Mouse (Mus musculus) forebrain, embryonic 12.5 days (tissue): ENCODE data around the gene Mns1. TPM values are rescaled to one million over a fixed set of nuclear protein-coding genes. Genes with fewer than 3 reads are reported as not detected.
A peak's percentile ranks its signal among the peaks of the same experiment; 100 is the strongest.
"Not testable (repeated sequence)": the region's sequence is repeated elsewhere in the genome, so short reads cannot be mapped to it uniquely, and the experiment has no call there.

Source experiments
- ATAC-seq: fragments of 200-750 bp; cut with Nextera tagmentation; 2 replicates; pipeline ENCODE4 v1.8.0; 2017; ENCODE audit warnings: moderate TSS enrichment; ENCODE audit not compliant: low FRiP score
- H3K27ac ChIP-seq: fragments of 300-500 bp; sonication (generic); 2 replicates; pipeline ENCODE4 v1.5.1; 2016; ENCODE audit warnings: mild to moderate bottlenecking
- H3K27me3 ChIP-seq: fragments of 300-500 bp; sonication (generic); 2 replicates; pipeline ENCODE4 v1.6.1; 2016; ENCODE audit warnings: mild to moderate bottlenecking
- H3K36me3 ChIP-seq: fragments of 300-500 bp; sonication (generic); replicated peaks from 2 replicates; pipeline ENCODE4 v1.6.1; 2016; ENCODE audit warnings: mild to moderate bottlenecking
- H3K4me1 ChIP-seq: fragments of 300-500 bp; sonication (generic); 2 replicates; pipeline ENCODE4 v1.6.1; 2016
- H3K4me2 ChIP-seq: fragments of 300-500 bp; sonication (generic); 2 replicates; pipeline ENCODE4 v1.6.1; 2016; ENCODE audit warnings: mild to moderate bottlenecking, moderate library complexity
- H3K4me3 ChIP-seq: fragments of 300-500 bp; sonication (generic); replicated peaks from 2 replicates; pipeline ENCODE4 v1.5.1; 2016; ENCODE audit warnings: mild to moderate bottlenecking
- H3K9ac ChIP-seq: fragments of 300-500 bp; sonication (generic); 2 replicates; pipeline ENCODE4 v1.6.1; 2016; ENCODE audit warnings: mild to moderate bottlenecking
- H3K9me3 ChIP-seq: fragments of 300-500 bp; sonication (generic); 2 replicates; pipeline ENCODE4 v1.6.1; 2016
- WGBS: fragments of 180-500 bp; shearing (Covaris S2); methylation state at CpG from one replicate; pipeline ENCODE4 v1.1.7; 2016; 5-methylcytosine and 5-hydroxymethylcytosine counted together
- polyA plus RNA-seq: library from polyadenylated mRNA; unstranded; fragments of >200 nt; fragmentation: Nextera tagmentation; extraction: Ambion mirVana; gene quantifications from 2 replicates; pipeline ENCODE4 v1.2.1, GENCODE M21; 2016

The Mns1 gene
- polyA plus RNA-seq = 44.7 and 51.6 TPM in 2 replicates

DNA sequence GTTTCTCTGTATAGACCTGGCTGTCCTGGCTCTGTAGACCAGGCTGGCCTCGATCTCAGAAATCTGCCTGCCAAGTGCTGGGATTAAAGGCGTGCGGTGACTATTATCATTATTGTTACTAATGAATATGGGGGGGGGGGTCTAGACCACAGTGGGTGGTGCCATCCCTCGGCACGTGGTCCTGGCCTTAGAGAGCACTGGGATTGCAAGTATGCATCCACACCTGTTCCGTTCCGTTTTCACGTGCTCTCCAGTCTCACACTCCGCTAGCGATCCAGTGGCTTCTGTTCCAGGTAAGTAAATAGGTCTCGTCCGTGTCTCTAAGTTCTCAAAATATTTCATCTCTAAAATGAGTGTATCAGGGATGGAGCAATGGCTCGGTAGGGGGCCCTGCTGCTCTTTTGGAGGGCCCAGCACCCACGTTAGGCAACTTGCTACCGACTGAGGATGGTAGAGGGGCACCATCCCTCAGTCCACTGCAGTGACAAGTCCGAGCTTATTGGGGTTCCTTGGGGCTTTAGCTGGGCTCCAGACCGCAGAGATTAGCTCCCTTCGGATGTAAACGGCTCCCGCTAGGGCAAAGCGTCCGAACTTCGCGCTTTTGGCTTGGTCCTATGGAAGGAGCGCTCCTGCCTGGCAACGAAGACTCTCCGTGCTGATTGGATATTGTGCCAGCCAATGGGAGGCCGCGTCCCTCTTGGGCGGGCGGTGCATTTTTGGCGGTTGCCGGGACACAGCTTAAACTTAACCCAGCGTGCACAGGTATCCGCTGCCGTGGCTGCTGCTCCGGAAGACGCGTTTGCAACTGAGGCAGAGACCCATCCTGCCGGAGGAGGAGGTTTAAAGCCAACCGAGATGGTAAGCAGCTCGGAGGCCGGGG lies at the start of gene Mns1:
TSS of gene Mns1 (plus strand) at position 190 of the 880 bp plus-strand sequence.
- WGBS = 1% methylated on average over 43 of the region's 43 CpGs
- H3K27ac ChIP-seq = peak within 1 kb of the TSS; percentile 88
- peaks cover 11% of the 10 kb centered on the region for H3K4me1 ChIP-seq
- H3K4me2 ChIP-seq = peak within 1 kb of the TSS; percentile 87
- H3K27me3 ChIP-seq = no peaks in the 10 kb centered on the region
- H3K9ac ChIP-seq = peak within 1 kb of the TSS; percentile 66
- ATAC-seq = peak; percentile 98
- peaks cover 1% of the 10 kb centered on the region; the same call in 1 of the 2 replicates for H3K36me3 ChIP-seq
- peak within 1 kb of the TSS; percentile 68 for H3K4me3 ChIP-seq
- no peaks in the 10 kb centered on the region for H3K9me3 ChIP-seq

DNA sequence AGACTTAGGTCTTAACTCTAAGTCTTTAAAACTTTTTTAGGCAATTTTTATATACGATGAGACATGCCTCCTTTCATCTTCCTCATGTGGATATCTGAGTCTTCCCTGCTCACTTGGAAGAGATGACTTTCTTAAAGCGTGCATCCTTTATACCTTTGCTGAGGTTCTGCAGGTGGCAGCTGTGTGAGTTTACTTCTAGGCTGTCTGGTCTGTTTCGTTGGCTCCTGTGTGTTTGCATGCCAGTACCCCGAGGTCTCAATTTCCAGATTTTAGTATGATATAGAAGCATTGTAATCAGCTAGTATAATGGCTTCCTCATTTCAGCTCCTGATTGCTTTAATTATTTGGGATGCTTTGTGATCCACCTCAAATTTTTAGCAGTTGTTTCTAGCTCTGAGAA lies 48.9 kb upstream of the Mns1 start:
- Histone ChIP-seq H3K4me3 (no peak overlapping the region), H3K27me3 (no peaks in the 10 kb centered on the region), H3K27ac (no peak overlapping the region), H3K4me2 (no peak overlapping the region), H3K4me1 (peaks cover 7% of the 10 kb centered on the region), H3K9ac (no peak overlapping the region), H3K9me3 (no peaks in the 10 kb centered on the region), H3K36me3 (no peaks in the 10 kb centered on the region)
- no peak for ATAC-seq
- WGBS = 94% methylated on average over 4 of the region's 4 CpGs

DNA sequence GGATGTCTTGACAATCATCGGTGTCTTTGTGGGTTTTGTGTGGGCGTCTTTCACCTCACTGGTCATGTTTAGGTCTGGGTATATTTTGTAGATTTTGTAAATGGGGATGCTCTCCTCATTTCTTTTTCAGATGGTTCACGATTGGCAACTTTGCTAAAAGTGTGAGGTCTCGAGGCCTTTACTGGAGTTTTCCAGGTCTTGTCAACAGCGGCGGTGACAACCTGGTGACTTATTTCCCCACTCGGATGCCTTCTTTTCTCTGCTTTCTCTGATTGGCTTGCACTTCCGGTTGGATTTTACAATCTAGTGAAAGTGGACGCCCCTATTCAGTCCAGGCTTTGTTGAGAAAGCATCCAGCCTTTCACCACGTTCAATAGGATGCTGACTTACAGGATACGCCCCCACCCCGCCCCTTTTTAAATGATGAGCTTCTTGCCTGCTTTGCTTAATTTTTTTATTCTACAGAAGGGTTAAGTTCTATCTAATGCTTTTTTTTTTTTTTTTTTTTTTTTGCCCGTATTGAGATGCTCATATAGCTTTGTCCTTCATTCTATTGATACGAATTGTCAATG lies 48.3 kb upstream of the Mns1 start:
- 75% methylated on average over 14 of the region's 14 CpGs for WGBS
- H3K4me3 ChIP-seq = no peak overlapping the region
- H3K9ac ChIP-seq = no peak overlapping the region
- no peaks in the 10 kb centered on the region for H3K9me3 ChIP-seq
- ATAC-seq = no peak
- H3K27me3 ChIP-seq = no peaks in the 10 kb centered on the region
- H3K27ac ChIP-seq = no peak overlapping the region
- H3K4me2 ChIP-seq = no peak overlapping the region
- no peaks in the 10 kb centered on the region for H3K36me3 ChIP-seq
- H3K4me1 ChIP-seq = peaks cover 11% of the 10 kb centered on the region

DNA sequence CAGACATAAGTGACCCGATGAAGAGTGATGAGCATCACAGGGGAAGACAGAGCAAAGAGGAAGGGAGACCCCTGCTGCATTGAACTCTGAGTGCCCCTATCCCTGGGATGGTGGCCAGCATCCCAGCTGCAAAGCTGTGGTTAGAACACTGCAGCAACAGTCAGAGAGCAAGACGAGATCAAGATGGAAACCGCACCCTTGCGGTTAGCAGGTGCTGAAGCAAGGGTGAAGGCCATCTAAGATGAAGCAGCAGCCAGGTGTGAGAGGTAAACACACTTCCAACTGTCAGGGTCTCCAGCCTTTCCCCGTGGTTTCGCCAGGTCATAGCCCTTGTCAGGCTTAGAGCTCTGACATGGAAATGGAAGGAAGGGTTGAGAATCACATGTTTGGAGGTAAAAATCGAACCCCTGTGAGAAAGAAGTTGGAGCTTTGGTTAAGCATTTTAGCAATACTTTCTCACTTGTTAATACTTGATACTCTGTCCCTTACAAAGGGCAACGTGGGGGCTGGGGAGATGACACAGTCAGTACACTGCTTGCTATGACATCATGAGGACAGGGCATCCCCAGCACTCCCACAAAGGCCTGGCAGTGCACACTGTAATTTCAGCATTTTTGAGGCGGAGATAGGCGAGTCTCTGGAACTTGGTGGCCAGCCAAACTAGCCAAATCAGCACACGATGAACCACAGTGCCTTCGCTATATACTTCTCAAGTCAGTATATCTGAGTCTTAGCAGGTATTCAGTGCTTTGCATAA lies 47.3 kb upstream of the Mns1 start:
- peaks cover 11% of the 10 kb centered on the region for H3K4me1 ChIP-seq
- H3K36me3 ChIP-seq = no peaks in the 10 kb centered on the region
- H3K9ac ChIP-seq = no peak overlapping the region
- no peak overlapping the region for H3K27ac ChIP-seq
- H3K9me3 ChIP-seq = no peaks in the 10 kb centered on the region
- ATAC-seq = no peak
- no peaks in the 10 kb centered on the region for H3K27me3 ChIP-seq
- WGBS = 86% methylated on average over 12 of the region's 12 CpGs
- H3K4me3 ChIP-seq = no peak overlapping the region
- H3K4me2 ChIP-seq = no peak overlapping the region

DNA sequence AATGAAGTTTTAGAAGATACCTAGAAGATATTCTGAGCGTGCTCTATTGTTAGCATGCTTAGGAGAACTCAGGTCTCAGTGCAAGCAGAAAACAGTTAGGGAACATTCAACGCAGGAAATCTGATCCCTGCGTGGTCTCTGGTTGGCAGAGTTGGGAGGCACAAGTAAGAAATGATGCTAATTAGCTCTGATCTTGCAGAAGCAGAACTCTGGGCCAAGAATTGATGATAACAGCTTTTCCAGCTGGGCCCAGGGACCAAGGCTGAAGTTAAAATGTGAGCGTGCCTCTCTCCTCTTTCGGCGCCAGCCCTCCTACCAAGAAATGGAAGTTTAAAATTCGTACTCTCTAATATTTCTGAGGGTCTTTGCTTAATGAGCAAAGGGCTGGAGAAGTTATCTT lies 45.1 kb upstream of the Mns1 start:
- 76% methylated on average over 7 of the region's 7 CpGs for WGBS
- H3K4me2 ChIP-seq = no peak overlapping the region
- no peaks in the 10 kb centered on the region for H3K27me3 ChIP-seq
- H3K27ac ChIP-seq = no peak overlapping the region
- peaks cover 11% of the 10 kb centered on the region for H3K4me1 ChIP-seq
- no peak overlapping the region for H3K4me3 ChIP-seq
- H3K9ac ChIP-seq = no peak overlapping the region
- H3K9me3 ChIP-seq = no peaks in the 10 kb centered on the region
- ATAC-seq = no peak
- H3K36me3 ChIP-seq = no peaks in the 10 kb centered on the region

DNA sequence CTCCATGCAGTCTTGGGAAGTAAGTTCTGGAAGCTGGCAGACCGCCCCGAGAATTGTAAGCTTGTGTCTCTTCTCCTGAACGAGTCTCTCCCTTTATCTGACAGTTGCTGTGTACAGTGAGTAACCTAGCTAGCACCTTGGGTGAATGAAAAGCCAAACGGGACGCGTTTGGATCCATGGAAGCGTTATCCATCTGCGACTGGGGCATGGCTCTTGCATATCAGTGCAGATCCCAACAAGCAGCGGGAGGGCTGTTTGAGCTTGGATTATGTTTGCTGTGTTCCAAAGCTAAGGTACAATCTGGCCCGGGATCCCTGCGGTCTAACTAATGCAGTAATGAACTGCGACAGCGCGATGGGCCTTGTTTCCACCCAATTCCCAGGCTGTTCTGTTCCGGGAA lies 44.6 kb upstream of the Mns1 start:
- Histone ChIP-seq H3K9me3 (no peaks in the 10 kb centered on the region), H3K36me3 (no peaks in the 10 kb centered on the region), H3K9ac (no peak overlapping the region), H3K4me3 (no peak overlapping the region), H3K4me1 (peaks cover 11% of the 10 kb centered on the region), H3K4me2 (no peak overlapping the region), H3K27ac (no peak overlapping the region), H3K27me3 (no peaks in the 10 kb centered on the region)
- no peak for ATAC-seq
- WGBS = 74% methylated on average over 15 of the region's 15 CpGs

DNA sequence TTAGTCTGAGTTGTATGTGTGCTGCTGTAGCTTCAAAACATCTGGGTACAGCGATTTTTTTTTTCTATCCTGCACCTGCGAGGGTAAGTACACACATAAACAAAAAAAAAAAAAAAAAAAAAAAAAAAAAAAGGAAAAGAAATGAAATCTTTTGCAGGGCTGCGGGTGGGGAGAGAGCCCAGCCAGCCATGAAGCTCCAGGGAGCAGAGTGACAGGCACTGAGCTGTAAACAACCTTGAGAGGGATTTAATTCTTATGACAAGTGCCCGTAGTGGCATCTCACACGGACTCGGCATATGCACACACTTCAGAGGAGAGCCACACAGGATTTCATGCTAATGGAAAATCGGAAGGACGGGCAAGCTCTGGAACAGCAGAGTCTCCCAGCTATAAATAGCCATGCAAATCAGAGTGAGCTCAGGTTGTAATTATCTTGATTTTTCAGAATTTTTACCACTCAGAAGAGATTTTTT lies 43.9 kb upstream of the Mns1 start:
- no peak for ATAC-seq
- H3K27ac ChIP-seq = no peak overlapping the region
- no peaks in the 10 kb centered on the region for H3K27me3 ChIP-seq
- no peaks in the 10 kb centered on the region for H3K36me3 ChIP-seq
- 66% methylated on average over 8 of the region's 8 CpGs for WGBS
- H3K4me1 ChIP-seq = peaks cover 11% of the 10 kb centered on the region
- H3K4me3 ChIP-seq = no peak overlapping the region
- H3K9ac ChIP-seq = no peak overlapping the region
- no peaks in the 10 kb centered on the region for H3K9me3 ChIP-seq
- no peak overlapping the region for H3K4me2 ChIP-seq

DNA sequence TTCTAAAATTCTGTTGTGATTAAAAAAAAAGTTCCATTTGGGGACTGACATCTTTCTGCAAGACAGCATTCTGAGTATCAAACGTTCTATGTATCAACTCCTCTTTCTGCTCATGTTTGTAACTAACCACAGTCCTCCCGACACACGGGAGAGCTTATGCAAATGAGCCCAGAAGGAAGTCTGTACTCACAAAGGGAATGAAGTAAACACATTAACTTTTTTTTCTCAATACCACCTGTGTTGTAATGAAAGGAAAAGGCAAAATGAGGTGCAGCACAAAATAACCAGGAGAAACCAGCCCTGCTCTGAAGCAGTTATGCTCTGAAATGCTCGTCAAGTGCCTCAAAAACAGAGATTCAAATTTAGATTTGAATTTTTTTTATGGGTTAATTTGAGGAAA lies 37.7 kb upstream of the Mns1 start:
- Histone ChIP-seq H3K4me1 (no peaks in the 10 kb centered on the region; the same call in 1 of the 2 replicates), H3K36me3 (no peaks in the 10 kb centered on the region), H3K9ac (no peak overlapping the region), H3K27ac (no peak overlapping the region), H3K9me3 (no peaks in the 10 kb centered on the region), H3K4me2 (no peak overlapping the region), H3K27me3 (0 out of 2 replicates have a peak, but pooled peaks cover 3% of the 10 kb centered on the region), H3K4me3 (no peak overlapping the region)
- no peak for ATAC-seq
- 25% methylated on average over 4 of the region's 4 CpGs for WGBS

DNA sequence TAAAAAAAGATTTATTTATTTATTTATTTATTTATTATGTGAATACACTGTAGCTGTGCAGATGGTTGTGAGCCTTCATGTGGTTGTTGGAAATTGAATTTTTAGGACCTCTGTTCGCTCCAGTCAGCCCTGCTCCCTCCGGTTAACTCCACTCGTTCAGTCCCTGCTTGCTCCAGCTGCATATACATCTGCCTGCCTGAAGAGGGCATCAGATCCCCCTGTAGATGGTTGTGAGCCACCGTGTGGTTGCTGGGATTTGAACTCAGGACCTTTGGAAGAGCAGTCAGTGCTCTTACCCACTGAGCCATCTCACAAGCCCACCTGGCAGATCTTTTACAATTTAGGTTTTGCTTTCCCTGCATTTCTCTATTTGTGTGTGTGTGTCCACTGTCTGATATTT lies 36.0 kb upstream of the Mns1 start:
- not testable (repeated sequence) for H3K4me3 ChIP-seq, H3K27me3 ChIP-seq, H3K4me2 ChIP-seq, H3K36me3 ChIP-seq, H3K9me3 ChIP-seq, H3K27ac ChIP-seq, H3K4me1 ChIP-seq, H3K9ac ChIP-seq, ATAC-seq
- 77% methylated on average over 4 of the region's 4 CpGs for WGBS

DNA sequence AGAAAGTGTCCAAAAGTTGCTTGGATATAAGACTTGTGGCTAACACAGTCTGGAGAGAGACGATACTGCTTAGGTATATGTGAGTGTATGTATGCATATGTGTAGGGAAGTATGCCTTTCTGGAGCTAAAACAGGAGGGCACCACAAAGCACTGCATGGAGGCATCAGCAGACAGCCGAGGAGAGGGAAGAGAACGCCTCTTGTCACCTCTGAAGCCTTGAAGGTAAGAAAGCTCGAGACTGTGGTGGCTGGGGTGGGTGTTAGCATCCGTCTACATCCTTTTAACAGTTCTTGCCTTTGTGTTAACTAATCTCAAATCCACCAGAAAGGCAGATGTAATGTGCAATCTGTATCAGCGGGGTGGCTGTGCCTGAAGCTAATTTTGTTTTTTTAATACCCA lies 34.4 kb upstream of the Mns1 start:
- no peaks in the 10 kb centered on the region for H3K9me3 ChIP-seq
- H3K4me3 ChIP-seq = no peak overlapping the region
- H3K4me2 ChIP-seq = no peak overlapping the region
- H3K27me3 ChIP-seq = 0 out of 2 replicates have a peak, but pooled peaks cover 3% of the 10 kb centered on the region
- ATAC-seq = no peak
- H3K36me3 ChIP-seq = no peaks in the 10 kb centered on the region
- no peak overlapping the region for H3K9ac ChIP-seq
- no peak overlapping the region for H3K27ac ChIP-seq
- 77% methylated on average over 6 of the region's 6 CpGs for WGBS
- peaks cover 3% of the 10 kb centered on the region; the same call in 1 of the 2 replicates for H3K4me1 ChIP-seq

DNA sequence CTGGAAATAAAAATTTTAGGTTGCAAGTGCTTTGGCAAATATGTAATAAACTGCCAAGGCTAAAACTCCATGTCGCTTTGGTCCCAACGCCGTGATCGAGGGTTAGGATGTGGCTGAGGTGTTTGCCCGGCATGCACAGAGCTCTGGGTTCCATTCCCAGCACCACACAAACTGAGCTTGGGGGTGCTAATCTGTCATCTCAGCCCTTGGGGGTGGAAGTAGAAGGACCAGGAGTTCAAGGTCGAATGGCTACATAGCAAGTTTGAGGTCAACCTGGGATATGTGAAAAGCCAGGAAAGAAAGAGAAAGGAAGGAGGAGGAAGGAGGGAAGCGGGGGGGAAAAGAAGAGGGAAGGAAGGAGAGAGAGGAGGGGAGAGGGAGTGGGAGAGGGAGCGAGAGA lies 33.4 kb upstream of the Mns1 start:
- ATAC-seq = no peak
- Histone ChIP-seq H3K4me3 (no peak overlapping the region), H3K27me3 (0 out of 2 replicates have a peak, but pooled peaks cover 2% of the 10 kb centered on the region), H3K36me3 (no peaks in the 10 kb centered on the region), H3K9ac (no peak overlapping the region), H3K4me2 (no peak overlapping the region), H3K9me3 (no peaks in the 10 kb centered on the region), H3K4me1 (peaks cover 3% of the 10 kb centered on the region; the same call in 1 of the 2 replicates), H3K27ac (no peak overlapping the region)
- WGBS = 89% methylated on average over 8 of the region's 8 CpGs

DNA sequence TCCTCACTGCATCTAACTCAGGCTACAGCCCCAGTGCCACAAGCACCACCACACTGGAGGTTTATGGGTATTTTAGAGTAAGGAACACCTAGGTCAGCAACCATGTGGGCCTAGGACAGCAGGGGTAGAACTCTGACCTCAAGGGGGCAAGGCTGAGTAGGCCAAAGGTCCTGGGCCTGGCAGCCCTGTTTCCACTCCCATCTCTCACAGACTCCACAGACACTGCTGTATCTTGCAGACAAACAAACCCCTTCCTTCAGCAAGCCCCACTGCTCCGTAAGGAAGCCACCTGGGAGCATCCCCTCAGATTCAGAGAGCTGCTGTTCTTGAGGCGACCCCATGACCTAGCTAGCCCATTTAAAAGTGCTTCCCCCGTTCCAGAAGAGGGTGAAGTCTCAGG lies 32.9 kb upstream of the Mns1 start:
- no peak overlapping the region for H3K9ac ChIP-seq
- no peak for ATAC-seq
- no peak overlapping the region for H3K27ac ChIP-seq
- WGBS = 83% methylated on average over 3 of the region's 3 CpGs
- H3K4me1 ChIP-seq = peaks cover 3% of the 10 kb centered on the region; the same call in 1 of the 2 replicates
- no peaks in the 10 kb centered on the region for H3K27me3 ChIP-seq
- no peak overlapping the region for H3K4me3 ChIP-seq
- H3K36me3 ChIP-seq = no peaks in the 10 kb centered on the region
- H3K9me3 ChIP-seq = no peaks in the 10 kb centered on the region
- H3K4me2 ChIP-seq = no peak overlapping the region
